Mouse (Mus musculus) kidney, embryonic 15.5 days (tissue): ENCODE results near the gene Palld. TPM values are rescaled to one million over a fixed set of nuclear protein-coding genes. Genes with fewer than 3 reads are reported as not detected.

Source experiments
- ATAC-seq: fragments of 200-750 bp; cut with Nextera tagmentation; replicated peaks from 2 replicates; pipeline ENCODE4 v1.8.0; 2017; ENCODE audit warnings: moderate TSS enrichment; ENCODE audit not compliant: low FRiP score
- H3K27ac ChIP-seq: fragments of 300-500 bp; sonication (generic); 2 replicates; pipeline ENCODE4 v1.5.1; 2015; ENCODE audit warnings: mild to moderate bottlenecking, inconsistent platforms
- H3K27me3 ChIP-seq: fragments of 300-500 bp; sonication (generic); 2 replicates; pipeline ENCODE4 v1.6.1; 2015; ENCODE audit warnings: inconsistent platforms
- H3K36me3 ChIP-seq: fragments of 300-500 bp; sonication (generic); 2 replicates; pipeline ENCODE4 v1.6.1; 2015; ENCODE audit warnings: inconsistent platforms
- H3K4me1 ChIP-seq: fragments of 300-500 bp; sonication (generic); 2 replicates; pipeline ENCODE4 v1.6.1; 2015; ENCODE audit warnings: inconsistent platforms
- H3K4me2 ChIP-seq: fragments of 300-500 bp; sonication (generic); 2 replicates; pipeline ENCODE4 v1.6.1; 2015; ENCODE audit warnings: moderate library complexity, mild to moderate bottlenecking, inconsistent platforms
- H3K4me3 ChIP-seq: fragments of 300-500 bp; sonication (generic); replicated peaks from 2 replicates; pipeline ENCODE4 v1.5.1; 2015; ENCODE audit warnings: mild to moderate bottlenecking, inconsistent platforms
- H3K9ac ChIP-seq: fragments of 300-500 bp; sonication (generic); 2 replicates; pipeline ENCODE4 v1.6.1; 2015; ENCODE audit warnings: mild to moderate bottlenecking, inconsistent platforms
- H3K9me3 ChIP-seq: fragments of 300-500 bp; sonication (generic); replicated peaks from 2 replicates; pipeline ENCODE4 v1.6.1; 2016; ENCODE audit warnings: inconsistent platforms
- WGBS: fragments of 180-500 bp; shearing (Covaris S2); methylation state at CpG from one replicate; pipeline ENCODE4 v1.1.7; 2015; ENCODE audit warnings: mixed read lengths; 5-methylcytosine and 5-hydroxymethylcytosine counted together
- polyA plus RNA-seq: library from polyadenylated mRNA; unstranded; fragments of >200 nt; fragmentation: Nextera tagmentation; extraction: Ambion mirVana; gene quantifications from 2 replicates; pipeline ENCODE4 v1.2.1, GENCODE M21; 2015

The Palld gene
- polyA plus RNA-seq, 1 experiment from 2014 or later = 76.7 TPM

- peaks cover 11% of the 10 kb centered on the region for H3K4me1 ChIP-seq
- H3K9ac ChIP-seq = no peak overlapping the region
- H3K27ac ChIP-seq = no peak overlapping the region
- no peak overlapping the region for H3K4me2 ChIP-seq
- 90% methylated on average over 3 of the region's 3 CpGs for WGBS
- no peaks in the 10 kb centered on the region for H3K36me3 ChIP-seq
- H3K27me3 ChIP-seq = no peaks in the 10 kb centered on the region
- no peak for ATAC-seq
- H3K9me3 ChIP-seq = no peaks in the 10 kb centered on the region
- H3K4me3 ChIP-seq = no peak overlapping the region
Measured at GRCm38 (mm10) chr8:61692129-61692528, 210.4 kb downstream of the Palld start.

DNA sequence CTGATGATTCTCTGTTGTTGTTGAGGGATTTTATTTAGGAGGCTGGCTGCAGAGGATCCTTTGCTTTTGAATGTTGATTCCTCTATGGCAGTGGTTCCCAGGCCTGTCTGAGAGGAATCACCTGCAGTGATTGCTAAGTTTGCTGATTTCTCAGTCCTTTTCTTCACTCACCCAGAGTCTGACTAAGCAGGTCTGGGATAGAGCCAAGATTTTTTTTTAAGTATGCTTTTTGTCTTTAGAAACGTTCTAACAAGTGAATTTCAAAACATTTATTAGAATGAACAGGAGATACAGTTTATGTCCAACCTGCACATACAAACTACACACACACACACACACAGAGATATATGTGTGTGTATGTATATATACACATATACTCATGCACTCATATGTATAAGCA, 211.1 kb downstream of the Palld start:
- no peak overlapping the region for H3K27ac ChIP-seq
- H3K9me3 ChIP-seq = no peaks in the 10 kb centered on the region
- no peak overlapping the region for H3K4me3 ChIP-seq
- 39% methylated on average over 1 of the region's 1 CpGs for WGBS
- no peak overlapping the region for H3K9ac ChIP-seq
- no peaks in the 10 kb centered on the region for H3K36me3 ChIP-seq
- no peak overlapping the region for H3K4me2 ChIP-seq
- no peak for ATAC-seq
- no peaks in the 10 kb centered on the region for H3K27me3 ChIP-seq
- H3K4me1 ChIP-seq = peaks cover 10% of the 10 kb centered on the region

DNA sequence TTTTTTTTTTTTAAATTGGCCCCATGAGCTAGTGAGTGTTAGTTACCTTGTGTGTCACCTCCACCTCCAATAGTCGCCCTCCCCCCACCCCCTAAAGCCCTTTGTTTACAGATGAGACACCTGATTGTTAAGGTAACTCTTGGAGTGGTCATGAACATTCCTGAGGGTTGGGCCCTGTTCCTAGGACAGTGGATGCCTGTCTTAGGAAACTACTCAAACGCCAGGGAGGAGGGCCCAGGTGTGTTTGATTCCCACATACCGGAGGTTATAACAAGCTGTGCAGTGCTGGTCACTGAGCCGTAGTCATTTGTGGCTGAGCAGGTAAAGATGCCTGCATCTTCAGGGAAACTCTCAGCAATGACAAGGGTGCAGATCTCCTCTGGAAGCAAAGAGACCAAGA, 215.4 kb downstream of the Palld start:
- WGBS = 74% methylated on average over 4 of the region's 4 CpGs
- H3K4me1 ChIP-seq = no peaks in the 10 kb centered on the region
- ATAC-seq = 0 out of 2 replicates have a peak, but pooled peaks have one; percentile 33
- no peak overlapping the region for H3K4me2 ChIP-seq
- H3K9ac ChIP-seq = no peak overlapping the region
- H3K27me3 ChIP-seq = no peaks in the 10 kb centered on the region
- H3K36me3 ChIP-seq = no peaks in the 10 kb centered on the region
- no peak overlapping the region for H3K4me3 ChIP-seq
- no peaks in the 10 kb centered on the region for H3K9me3 ChIP-seq
- no peak overlapping the region for H3K27ac ChIP-seq

GRCm38 (mm10) chr8:61686340-61686739, 216.2 kb downstream of the Palld start:
- no peak overlapping the region for H3K9ac ChIP-seq
- no peaks in the 10 kb centered on the region for H3K36me3 ChIP-seq
- no peak for ATAC-seq
- no peak overlapping the region for H3K4me3 ChIP-seq
- no peaks in the 10 kb centered on the region for H3K4me1 ChIP-seq
- H3K27me3 ChIP-seq = no peaks in the 10 kb centered on the region
- H3K4me2 ChIP-seq = no peak overlapping the region
- no peaks in the 10 kb centered on the region for H3K9me3 ChIP-seq
- no peak overlapping the region for H3K27ac ChIP-seq

- no peaks in the 10 kb centered on the region for H3K9me3 ChIP-seq
- no peak overlapping the region for H3K4me3 ChIP-seq
- H3K27ac ChIP-seq = no peak overlapping the region
- ATAC-seq = no peak
- H3K9ac ChIP-seq = no peak overlapping the region
- H3K27me3 ChIP-seq = no peaks in the 10 kb centered on the region
- H3K4me1 ChIP-seq = no peaks in the 10 kb centered on the region
- 96% methylated on average over 1 of the region's 1 CpGs for WGBS
- H3K36me3 ChIP-seq = no peaks in the 10 kb centered on the region
- no peak overlapping the region for H3K4me2 ChIP-seq
Measured at GRCm38 (mm10) chr8:61685280-61685679, 217.2 kb downstream of the Palld start.

- H3K27me3 ChIP-seq = no peaks in the 10 kb centered on the region
- no peaks in the 10 kb centered on the region for H3K9me3 ChIP-seq
- no peak for ATAC-seq
Measured at GRCm38 (mm10) chr8:61684280-61684939, 218.1 kb downstream of the Palld start.

GRCm38 (mm10) chr8:61682902-61683301, 219.6 kb downstream of the Palld start:
- Histone ChIP-seq H3K4me1 (no peaks in the 10 kb centered on the region), H3K4me2 (no peak overlapping the region), H3K9me3 (no peaks in the 10 kb centered on the region), H3K27me3 (no peaks in the 10 kb centered on the region), H3K9ac (no peak overlapping the region), H3K27ac (no peak overlapping the region), H3K36me3 (no peaks in the 10 kb centered on the region), H3K4me3 (no peak overlapping the region)
- WGBS = 24% methylated on average over 2 of the region's 2 CpGs
- ATAC-seq = no peak

More at GRCm38 (mm10) chr8:61684280-61684939, 218.1 kb downstream of the Palld start:
- Histone ChIP-seq H3K27ac (no peak overlapping the region), H3K4me2 (no peak overlapping the region), H3K36me3 (no peaks in the 10 kb centered on the region), H3K9ac (no peak overlapping the region), H3K4me1 (no peaks in the 10 kb centered on the region), H3K4me3 (no peak overlapping the region)
- 62% methylated on average over 4 of the region's 4 CpGs for WGBS

GRCm38 (mm10) chr8:61681217-61681616, 221.3 kb downstream of the Palld start:
- Histone ChIP-seq H3K4me2 (no peak overlapping the region), H3K9me3 (no peaks in the 10 kb centered on the region), H3K9ac (no peak overlapping the region), H3K4me1 (no peaks in the 10 kb centered on the region), H3K36me3 (no peaks in the 10 kb centered on the region), H3K27me3 (no peaks in the 10 kb centered on the region), H3K27ac (no peak overlapping the region), H3K4me3 (no peak overlapping the region)
- no peak for ATAC-seq
- WGBS = 62% methylated on average over 3 of the region's 3 CpGs

GRCm38 (mm10) chr8:61677227-61677626, 225.3 kb downstream of the Palld start:
- no peak for ATAC-seq
- WGBS = 83% methylated on average over 5 of the region's 5 CpGs
- Histone ChIP-seq H3K36me3 (no peaks in the 10 kb centered on the region), H3K4me3 (no peak overlapping the region), H3K27ac (no peak overlapping the region), H3K4me2 (no peak overlapping the region), H3K27me3 (no peaks in the 10 kb centered on the region), H3K4me1 (no peaks in the 10 kb centered on the region), H3K9ac (no peak overlapping the region), H3K9me3 (no peaks in the 10 kb centered on the region)

DNA sequence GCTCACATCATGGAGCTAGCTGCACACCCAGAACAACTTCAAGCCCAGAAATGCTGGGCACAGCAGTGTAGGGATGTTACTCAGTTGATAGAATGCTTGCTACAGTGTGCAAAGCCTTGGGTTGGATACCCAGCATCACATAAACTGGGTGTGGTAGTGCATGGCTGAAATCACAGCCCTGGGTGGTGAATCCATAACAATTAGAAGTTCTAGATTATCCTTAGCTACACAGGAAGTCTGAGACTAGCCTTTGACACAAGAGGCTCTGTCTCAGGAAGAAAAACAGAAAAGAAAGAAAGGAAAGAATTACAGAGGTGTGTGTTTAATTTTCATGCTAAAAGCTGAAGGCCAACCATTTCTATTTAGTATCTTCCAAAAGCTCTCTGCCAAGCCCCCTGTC, 231.3 kb downstream of the Palld start:
- Histone ChIP-seq H3K9ac (no peak overlapping the region), H3K9me3 (no peaks in the 10 kb centered on the region), H3K4me2 (no peak overlapping the region), H3K36me3 (no peaks in the 10 kb centered on the region), H3K27me3 (no peaks in the 10 kb centered on the region), H3K4me1 (no peaks in the 10 kb centered on the region; the same call in 1 of the 2 replicates), H3K4me3 (no peak overlapping the region), H3K27ac (no peak overlapping the region)
- ATAC-seq = no peak

DNA sequence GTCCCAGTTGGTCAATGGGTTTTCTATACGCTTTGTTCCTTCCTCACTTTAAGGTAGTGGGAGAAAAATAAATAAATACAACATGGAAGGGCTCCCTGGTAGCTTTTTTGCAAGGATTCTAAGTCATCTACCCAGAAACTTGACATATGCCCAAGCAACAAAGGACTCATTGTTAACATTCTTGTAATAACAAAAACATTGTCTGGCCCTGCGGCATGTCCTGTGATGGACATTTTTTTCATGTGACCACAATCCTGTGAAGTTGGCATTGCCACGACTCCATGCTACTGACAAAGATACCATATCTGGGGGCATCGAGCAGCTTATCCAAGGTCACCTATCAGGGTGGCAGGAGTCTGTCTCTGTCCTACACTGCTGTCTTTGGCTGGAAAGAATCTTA, 232.1 kb downstream of the Palld start:
- Histone ChIP-seq H3K4me3 (no peak overlapping the region), H3K4me2 (no peak overlapping the region), H3K9me3 (no peaks in the 10 kb centered on the region), H3K27ac (no peak overlapping the region), H3K36me3 (no peaks in the 10 kb centered on the region), H3K9ac (no peak overlapping the region), H3K27me3 (no peaks in the 10 kb centered on the region), H3K4me1 (peaks cover 6% of the 10 kb centered on the region; the same call in 1 of the 2 replicates)
- WGBS = 54% methylated on average over 4 of the region's 4 CpGs
- no peak for ATAC-seq

DNA sequence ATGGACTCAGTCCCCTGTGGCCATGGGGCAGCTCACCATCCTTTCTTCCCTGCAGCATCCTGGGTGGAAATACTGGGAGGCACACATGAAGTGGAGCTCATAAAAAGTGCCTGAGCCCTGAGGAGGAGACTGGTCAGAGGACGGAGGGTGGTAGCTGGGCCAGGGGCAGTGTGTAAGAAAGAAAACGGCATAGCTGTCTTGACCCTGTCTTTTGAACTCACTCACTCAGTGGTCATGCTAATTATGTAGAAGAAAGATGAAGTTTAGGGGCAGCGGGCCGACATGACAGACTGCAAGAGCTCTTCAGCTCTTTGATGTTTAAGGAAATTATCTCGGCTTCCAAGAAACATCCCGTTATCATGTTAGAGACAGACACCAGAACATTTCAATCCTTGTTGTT, 235.6 kb downstream of the Palld start:
- no peak overlapping the region for H3K27ac ChIP-seq
- H3K9me3 ChIP-seq = no peaks in the 10 kb centered on the region
- ATAC-seq = no peak
- H3K4me2 ChIP-seq = no peak overlapping the region
- no peaks in the 10 kb centered on the region for H3K27me3 ChIP-seq
- no peaks in the 10 kb centered on the region for H3K36me3 ChIP-seq
- H3K4me1 ChIP-seq = peaks cover 15% of the 10 kb centered on the region
- WGBS = 64% methylated on average over 6 of the region's 6 CpGs
- no peak overlapping the region for H3K9ac ChIP-seq
- H3K4me3 ChIP-seq = no peak overlapping the region

- no peaks in the 10 kb centered on the region for H3K9me3 ChIP-seq
- 35% methylated on average over 8 of the region's 8 CpGs for WGBS
- H3K4me3 ChIP-seq = no peak overlapping the region
- H3K27ac ChIP-seq = no peak overlapping the region
- H3K27me3 ChIP-seq = no peaks in the 10 kb centered on the region
- H3K4me2 ChIP-seq = no peak overlapping the region
- ATAC-seq = no peak
- no peak overlapping the region for H3K9ac ChIP-seq
- no peaks in the 10 kb centered on the region for H3K36me3 ChIP-seq
- peaks cover 15% of the 10 kb centered on the region for H3K4me1 ChIP-seq
Measured at GRCm38 (mm10) chr8:61665021-61665420, 237.5 kb downstream of the Palld start.
